Mouse (Mus musculus) heart, embryonic 10.5 days (tissue): ENCODE data around the gene Luc7l. TPM values are rescaled to one million over a fixed set of nuclear protein-coding genes. Genes with fewer than 3 reads are reported as not detected.
A peak's percentile ranks its signal among the peaks of the same experiment; 100 is the strongest.
"Not testable (repeated sequence)": the region's sequence is repeated elsewhere in the genome, so short reads cannot be mapped to it uniquely, and the experiment has no call there.

Source experiments
- DNase-seq: peaks from one replicate; pipeline ENCODE4 v3.0.0-alpha.2; 2017; ENCODE audit warnings: low spot score
- H3K27ac ChIP-seq: fragments of 300-500 bp; sonication (generic); 2 replicates; pipeline ENCODE4 v1.5.1; 2016; ENCODE audit warnings: mild to moderate bottlenecking
- H3K27me3 ChIP-seq: fragments of 300-500 bp; sonication (generic); 2 replicates; pipeline ENCODE4 v1.6.1; 2016; ENCODE audit warnings: mild to moderate bottlenecking; ENCODE audit not compliant: poor library complexity, insufficient read depth, severe bottlenecking
- H3K36me3 ChIP-seq: fragments of 300-500 bp; sonication (generic); 2 replicates; pipeline ENCODE4 v1.6.1; 2016; ENCODE audit warnings: mild to moderate bottlenecking, moderate library complexity
- H3K4me1 ChIP-seq: fragments of 300-500 bp; sonication (generic); 2 replicates; pipeline ENCODE4 v1.6.1; 2016; ENCODE audit warnings: mild to moderate bottlenecking
- H3K4me3 ChIP-seq: fragments of 300-500 bp; sonication (generic); 2 replicates; pipeline ENCODE4 v1.5.1; 2016; ENCODE audit warnings: mild to moderate bottlenecking, moderate library complexity
- H3K9me3 ChIP-seq: fragments of 300-500 bp; sonication (generic); 2 replicates; pipeline ENCODE4 v1.6.1; 2016; ENCODE audit warnings: mild to moderate bottlenecking, moderate library complexity
- WGBS: fragments of 180-500 bp; shearing (Covaris S2); methylation state at CpG from one replicate; pipeline ENCODE4 v1.1.7; 2016; 5-methylcytosine and 5-hydroxymethylcytosine counted together
- polyA plus RNA-seq: library from polyadenylated mRNA; unstranded; fragments of >200 nt; fragmentation: Nextera tagmentation; extraction: Ambion mirVana; gene quantifications from 2 replicates; pipeline ENCODE4 v1.2.1, GENCODE M21; 2016

Luc7l gene
- polyA plus RNA-seq, 1 experiment from 2014 or later, result 100 TPM

- no peaks in the 10 kb centered on the region for H3K4me1 ChIP-seq
- no peak overlapping the region for H3K4me3 ChIP-seq
- no peaks in the 10 kb centered on the region for H3K27me3 ChIP-seq
- DNase-seq, result no peak
- WGBS, result 33% methylated on average over 1 of the region's 1 CpGs
- H3K27ac ChIP-seq, result no peak overlapping the region
- no peaks in the 10 kb centered on the region for H3K9me3 ChIP-seq
- H3K36me3 ChIP-seq, result peaks cover 93% of the 10 kb centered on the region
Observed at GRCm38 (mm10) chr17:26268851-26269250, 16.2 kb downstream of the Luc7l start.

DNA sequence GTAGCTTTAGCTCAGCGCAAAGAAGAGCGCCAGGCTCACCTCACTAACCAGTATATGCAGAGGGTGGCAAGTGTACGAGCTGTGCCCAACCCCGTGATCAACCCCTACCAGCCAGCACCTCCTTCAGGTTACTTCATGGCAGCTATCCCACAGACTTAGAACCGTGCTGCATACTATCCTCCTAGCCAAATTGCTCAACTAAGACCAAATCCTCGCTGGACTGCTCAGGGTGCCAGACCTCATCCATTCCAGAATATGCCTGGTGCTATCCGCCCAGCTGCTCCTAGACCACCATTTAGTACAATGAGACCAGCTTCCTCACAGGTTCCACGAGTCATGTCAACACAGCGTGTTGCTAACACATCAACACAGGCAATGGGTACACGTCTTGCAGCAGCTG, 16.9 kb downstream of the Luc7l start:
- not testable (repeated sequence) for H3K27me3 ChIP-seq, H3K4me3 ChIP-seq, H3K4me1 ChIP-seq, DNase-seq, H3K9me3 ChIP-seq, H3K27ac ChIP-seq
- H3K36me3 ChIP-seq, result peaks cover 91% of the 10 kb centered on the region
- WGBS, result 91% methylated on average over 10 of the region's 10 CpGs

- H3K36me3 ChIP-seq, result peaks cover 91% of the 10 kb centered on the region
- WGBS, result 89% methylated on average over 3 of the region's 3 CpGs
Observed at GRCm38 (mm10) chr17:26272586-26272985, 19.9 kb downstream of the Luc7l start.

DNA sequence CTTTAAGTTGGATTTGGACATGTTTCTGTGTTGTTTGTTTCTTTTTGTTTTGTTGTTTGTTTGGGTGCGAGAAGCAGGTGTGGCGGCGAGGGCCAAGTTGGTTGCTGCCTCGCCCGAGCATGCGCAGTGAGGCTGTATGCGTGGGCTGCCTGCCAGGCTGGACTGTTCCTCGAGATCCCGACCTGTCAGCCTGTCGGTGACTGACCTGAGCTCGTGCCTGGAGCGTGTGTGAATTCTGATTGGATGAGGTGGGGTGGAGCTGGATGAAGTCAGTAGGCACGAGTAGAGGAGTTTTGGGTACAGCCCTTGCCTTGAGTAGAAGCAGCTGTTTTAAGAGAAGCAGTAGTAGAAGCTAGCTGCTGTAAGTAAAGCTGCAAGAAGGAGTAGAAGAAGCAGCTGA, 23.2 kb downstream of the Luc7l start:
- 89% methylated on average over 13 of the region's 13 CpGs for WGBS
- DNase-seq, result no peak
- H3K4me3 ChIP-seq, result no peak overlapping the region
- no peak overlapping the region for H3K27ac ChIP-seq
- peaks cover 91% of the 10 kb centered on the region for H3K36me3 ChIP-seq
- peaks cover 3% of the 10 kb centered on the region; the same call in 1 of the 2 replicates for H3K4me1 ChIP-seq
- H3K9me3 ChIP-seq, result no peaks in the 10 kb centered on the region
- H3K27me3 ChIP-seq, result no peaks in the 10 kb centered on the region

More at GRCm38 (mm10) chr17:26272586-26272985, 19.9 kb downstream of the Luc7l start:
- no peaks in the 10 kb centered on the region for H3K27me3 ChIP-seq
- DNase-seq, result no peak
- H3K9me3 ChIP-seq, result no peaks in the 10 kb centered on the region
- no peaks in the 10 kb centered on the region for H3K4me1 ChIP-seq
- no peak overlapping the region for H3K27ac ChIP-seq
- no peak overlapping the region for H3K4me3 ChIP-seq

- H3K27ac ChIP-seq, result no peak overlapping the region
- H3K9me3 ChIP-seq, result no peaks in the 10 kb centered on the region
- H3K4me1 ChIP-seq, result peaks cover 3% of the 10 kb centered on the region; the same call in 1 of the 2 replicates
- no peak for DNase-seq
- WGBS, result 91% methylated on average over 4 of the region's 4 CpGs
- peaks cover 91% of the 10 kb centered on the region for H3K36me3 ChIP-seq
- H3K4me3 ChIP-seq, result no peak overlapping the region
- H3K27me3 ChIP-seq, result no peaks in the 10 kb centered on the region
Observed at GRCm38 (mm10) chr17:26276711-26277110, 24.0 kb downstream of the Luc7l start.

- Histone ChIP-seq H3K4me3 (no peak overlapping the region), H3K4me1 (0 out of 2 replicates have a peak, but pooled peaks cover 3% of the 10 kb centered on the region), H3K27ac (no peak overlapping the region), H3K27me3 (no peaks in the 10 kb centered on the region), H3K9me3 (peaks cover 2% of the 10 kb centered on the region; the same call in 1 of the 2 replicates), H3K36me3 (peaks cover 99% of the 10 kb centered on the region)
- no peak for DNase-seq
- WGBS, result 86% methylated on average over 8 of the region's 8 CpGs
Observed at GRCm38 (mm10) chr17:26286199-26286955, 33.7 kb downstream of the Luc7l start.

DNA sequence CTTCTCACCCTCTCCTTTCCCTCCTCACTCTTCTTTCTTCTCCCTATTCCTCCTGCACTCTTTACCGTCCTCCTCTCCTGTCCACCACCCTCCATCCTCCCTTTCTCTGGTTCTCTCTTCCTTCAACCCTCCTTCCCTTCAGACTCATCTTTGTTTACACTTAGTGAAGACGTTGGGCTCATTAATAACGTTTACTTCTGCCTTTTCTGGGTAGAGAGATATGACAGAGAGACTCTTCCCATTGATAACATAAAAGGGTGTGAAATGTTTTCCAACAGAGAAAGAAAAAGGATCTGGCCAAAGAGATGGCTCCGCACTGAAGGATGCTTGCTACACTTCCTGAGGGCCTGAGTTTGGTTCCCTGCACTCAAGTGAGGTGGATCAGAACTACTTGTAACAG, 36.8 kb downstream of the Luc7l start:
- DNase-seq, result no peak
- 0 out of 2 replicates have a peak, but pooled peaks cover 3% of the 10 kb centered on the region for H3K4me1 ChIP-seq
- H3K27me3 ChIP-seq, result no peaks in the 10 kb centered on the region
- WGBS, result 83% methylated on average over 4 of the region's 4 CpGs
- H3K4me3 ChIP-seq, result no peak overlapping the region
- no peak overlapping the region for H3K27ac ChIP-seq
- H3K9me3 ChIP-seq, result peaks cover 8% of the 10 kb centered on the region
- H3K36me3 ChIP-seq, result peaks cover 75% of the 10 kb centered on the region

GRCm38 (mm10) chr17:26298318-26298717, 45.6 kb downstream of the Luc7l start:
- not testable (repeated sequence) for H3K36me3 ChIP-seq, H3K4me1 ChIP-seq, DNase-seq, H3K27ac ChIP-seq, H3K4me3 ChIP-seq, H3K9me3 ChIP-seq, H3K27me3 ChIP-seq
- WGBS, result 81% methylated on average over 4 of the region's 4 CpGs

- H3K4me1 ChIP-seq, result peaks cover 7% of the 10 kb centered on the region; the same call in 1 of the 2 replicates
- no peaks in the 10 kb centered on the region for H3K36me3 ChIP-seq
- H3K9me3 ChIP-seq, result no peaks in the 10 kb centered on the region
- peak; percentile 84 for DNase-seq
- H3K27ac ChIP-seq, result no peak overlapping the region
- 12% methylated on average over 6 of the region's 6 CpGs for WGBS
- peaks cover 13% of the 10 kb centered on the region for H3K27me3 ChIP-seq
- no peak overlapping the region for H3K4me3 ChIP-seq
Observed at GRCm38 (mm10) chr17:26314291-26314690, 61.6 kb downstream of the Luc7l start.

- peaks cover 7% of the 10 kb centered on the region; the same call in 1 of the 2 replicates for H3K4me1 ChIP-seq
- peak; percentile 61 for DNase-seq
- WGBS, result 44% methylated on average over 10 of the region's 10 CpGs
- no peak overlapping the region for H3K4me3 ChIP-seq
- no peak overlapping the region for H3K27ac ChIP-seq
- no peaks in the 10 kb centered on the region for H3K36me3 ChIP-seq
- H3K9me3 ChIP-seq, result no peaks in the 10 kb centered on the region
- peaks cover 13% of the 10 kb centered on the region for H3K27me3 ChIP-seq
Observed at GRCm38 (mm10) chr17:26315474-26315873, 62.8 kb downstream of the Luc7l start.

DNA sequence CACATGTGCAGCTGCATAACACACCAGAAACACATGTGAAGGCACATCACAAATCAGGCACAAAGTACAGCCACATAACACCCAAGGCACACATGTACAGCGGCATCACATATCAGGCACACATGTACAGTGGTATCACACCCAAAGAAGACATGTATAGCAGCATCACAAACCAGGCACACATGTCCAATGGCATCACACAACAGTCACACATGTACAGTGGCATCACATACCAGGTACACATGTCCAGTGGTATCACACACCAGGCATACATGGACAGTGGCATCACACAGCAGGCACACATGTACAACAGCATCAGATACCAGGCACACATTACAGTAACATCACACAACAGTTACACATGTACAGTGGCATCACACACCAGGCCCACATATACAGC, 65.7 kb downstream of the Luc7l start:
- Histone ChIP-seq H3K4me3 (no peak overlapping the region), H3K9me3 (no peaks in the 10 kb centered on the region), H3K27me3 (peaks cover 13% of the 10 kb centered on the region), H3K4me1 (peaks cover 7% of the 10 kb centered on the region; the same call in 1 of the 2 replicates), H3K27ac (no peak overlapping the region), H3K36me3 (no peaks in the 10 kb centered on the region)
- 85% methylated on average over 1 of the region's 1 CpGs for WGBS
- DNase-seq, result peak; percentile 63
